Mouse (Mus musculus): ENCODE measurements at regions not wholly inside any gene's neighbourhood (a gene's known extent, or its start where the extent isn't known, plus 50 kb on each side); places are given as distances from the start of the nearest gene placed in this dataset.

DNA sequence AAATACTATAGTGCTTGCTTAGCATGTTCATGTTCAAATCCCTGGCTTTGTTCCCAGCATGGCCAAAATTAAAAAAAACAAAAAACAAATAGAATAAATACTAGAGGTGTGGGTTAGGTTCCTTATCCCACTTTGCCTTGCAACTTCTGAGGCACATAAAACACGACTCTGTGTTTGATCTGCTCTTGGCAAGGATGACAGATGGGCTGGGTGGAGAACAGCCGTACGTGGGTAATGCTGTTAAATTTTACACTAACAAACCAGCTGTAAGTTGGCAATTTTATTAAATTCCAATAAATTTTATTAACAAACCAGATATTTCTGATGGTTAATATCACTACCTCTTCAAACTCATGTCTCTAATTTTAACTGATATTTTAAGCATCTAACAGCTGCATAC lies 168.9 kb downstream of the Gja1 start:
- H3K36me3 ChIP-seq (ENCODE audit: control insufficient read depth, insufficient read depth, low read length), result no peaks in the 10 kb centered on the region
- 44% methylated on average over 3 of the region's 3 CpGs for WGBS
- H3K27me3 ChIP-seq (ENCODE audit: control insufficient read depth, insufficient read depth, low read length), result no peaks in the 10 kb centered on the region

DNA sequence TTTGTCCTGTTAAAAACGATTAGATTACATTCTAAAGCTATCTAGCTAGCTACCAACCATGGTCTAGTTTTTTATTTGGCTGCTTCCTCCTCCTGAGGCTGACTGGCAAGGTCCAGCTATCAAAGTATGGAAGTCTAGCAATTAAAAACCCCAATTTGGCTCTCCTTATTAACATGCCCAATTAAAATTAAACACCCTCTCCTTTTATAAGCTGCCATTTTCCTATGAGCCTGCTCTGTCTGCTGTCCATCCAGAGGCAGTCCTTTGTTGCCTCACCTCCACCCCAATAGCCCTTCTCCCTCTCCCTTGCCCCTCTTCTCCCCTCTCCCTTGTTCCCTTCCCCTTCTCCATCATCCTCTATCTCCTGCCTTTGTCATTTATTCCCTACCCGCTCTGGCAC lies 169.7 kb downstream of the Gja1 start:
- no peaks in the 10 kb centered on the region for H3K9me3 ChIP-seq (ENCODE audit: control insufficient read depth, low read length)
- no peak overlapping the region for H3K9ac ChIP-seq (ENCODE audit: low read depth, low read length)
- H3K27me3 ChIP-seq (ENCODE audit: control insufficient read depth, insufficient read depth, low read length), result no peaks in the 10 kb centered on the region
- ATAC-seq (ENCODE audit: low FRiP score, low TSS enrichment), result no peak
- H3K27ac ChIP-seq (ENCODE audit: low read depth, low read length), result no peak overlapping the region
- H3K4me3 ChIP-seq (ENCODE audit: low read length), result no peak overlapping the region
- no peak overlapping the region for H3K4me2 ChIP-seq (replicated peaks; ENCODE audit: low read depth, low read length)
- H3K36me3 ChIP-seq (ENCODE audit: control insufficient read depth, insufficient read depth, low read length), result no peaks in the 10 kb centered on the region
- 68% methylated on average over 2 of the region's 2 CpGs for WGBS
- H3K4me1 ChIP-seq (ENCODE audit: control insufficient read depth, insufficient read depth, low read length), result no peaks in the 10 kb centered on the region

More for the DNA sequence above, 168.9 kb downstream of the Gja1 start:
- H3K4me2 ChIP-seq (replicated peaks; ENCODE audit: low read depth, low read length), result no peak overlapping the region
- no peak overlapping the region for H3K27ac ChIP-seq (ENCODE audit: low read depth, low read length)
- no peaks in the 10 kb centered on the region for H3K9me3 ChIP-seq (ENCODE audit: control insufficient read depth, low read length)
- H3K4me1 ChIP-seq (ENCODE audit: control insufficient read depth, insufficient read depth, low read length), result no peaks in the 10 kb centered on the region
- H3K4me3 ChIP-seq (ENCODE audit: low read length), result no peak overlapping the region
- no peak for ATAC-seq (ENCODE audit: low FRiP score, low TSS enrichment)
- H3K9ac ChIP-seq (ENCODE audit: low read depth, low read length), result no peak overlapping the region

DNA sequence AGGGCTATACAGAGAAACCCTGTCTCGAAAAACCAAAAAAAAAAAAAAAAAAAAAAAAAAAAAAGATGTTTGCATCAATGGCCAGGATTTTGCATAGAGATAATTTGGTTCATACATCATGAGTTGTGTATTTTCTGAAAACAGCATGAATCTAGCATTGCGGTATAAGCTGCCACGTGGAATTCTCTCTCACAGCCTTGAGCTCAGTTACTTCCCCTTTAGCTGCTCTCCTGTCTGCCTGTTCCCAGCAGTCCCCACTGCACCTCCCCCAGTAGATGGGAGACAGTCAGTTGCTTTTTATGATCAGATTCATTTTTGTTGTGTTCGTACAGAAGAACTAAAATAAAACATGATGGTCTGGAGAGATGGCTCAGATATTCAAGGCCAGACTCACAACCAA lies 170.7 kb downstream of the Gja1 start:
- H3K9me3 ChIP-seq (ENCODE audit: control insufficient read depth, low read length), result no peaks in the 10 kb centered on the region
- no peak overlapping the region for H3K27ac ChIP-seq (ENCODE audit: low read depth, low read length)
- no peaks in the 10 kb centered on the region for H3K36me3 ChIP-seq (ENCODE audit: control insufficient read depth, insufficient read depth, low read length)
- H3K9ac ChIP-seq (ENCODE audit: low read depth, low read length), result no peak overlapping the region
- 91% methylated on average over 3 of the region's 4 CpGs for WGBS
- no peak overlapping the region for H3K4me2 ChIP-seq (replicated peaks; ENCODE audit: low read depth, low read length)
- no peak overlapping the region for H3K4me3 ChIP-seq (ENCODE audit: low read length)
- no peak for ATAC-seq (ENCODE audit: low FRiP score, low TSS enrichment)
- H3K4me1 ChIP-seq (ENCODE audit: control insufficient read depth, insufficient read depth, low read length), result no peaks in the 10 kb centered on the region
- H3K27me3 ChIP-seq (ENCODE audit: control insufficient read depth, insufficient read depth, low read length), result no peaks in the 10 kb centered on the region

DNA sequence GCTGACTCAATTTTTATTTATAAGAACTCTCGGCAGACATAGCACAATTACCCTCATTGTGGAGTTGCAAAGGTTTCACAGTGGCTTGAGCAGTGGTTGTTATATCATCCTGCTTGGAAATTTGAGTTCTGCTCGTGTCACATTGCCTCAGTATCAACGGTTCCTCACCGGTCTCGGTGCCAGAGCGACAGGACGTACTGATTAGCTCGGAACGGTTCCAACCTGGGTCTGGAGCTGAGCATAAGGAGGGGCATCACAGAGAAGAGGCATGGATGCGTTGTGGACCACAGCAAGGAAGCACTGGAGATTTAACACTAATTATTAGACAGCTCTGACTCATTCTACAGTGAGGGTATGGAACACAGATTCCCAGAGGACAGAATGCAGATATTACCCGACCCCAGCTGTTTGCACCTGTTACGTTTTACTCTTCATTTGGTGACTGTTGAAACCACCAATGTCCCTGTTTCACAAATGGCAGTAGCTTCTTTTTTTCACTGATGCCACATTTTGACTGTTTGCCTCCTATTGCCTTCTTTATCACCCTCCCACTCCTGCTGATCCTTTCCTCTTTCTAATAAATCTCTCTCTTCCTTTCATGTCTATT lies 189.8 kb downstream of the Gja1 start:
- Histone ChIP-seq H3K4me3 (ENCODE audit: low read length) (no peak overlapping the region), H3K9me3 (ENCODE audit: control insufficient read depth, low read length) (no peaks in the 10 kb centered on the region), H3K9ac (ENCODE audit: low read depth, low read length) (no peak overlapping the region), H3K4me2 (replicated peaks; ENCODE audit: low read depth, low read length) (no peak overlapping the region), H3K27me3 (ENCODE audit: control insufficient read depth, insufficient read depth, low read length) (no peaks in the 10 kb centered on the region), H3K36me3 (ENCODE audit: control insufficient read depth, insufficient read depth, low read length) (no peaks in the 10 kb centered on the region), H3K27ac (ENCODE audit: low read depth, low read length) (no peak overlapping the region), H3K4me1 (ENCODE audit: control insufficient read depth, insufficient read depth, low read length) (no peaks in the 10 kb centered on the region)
- WGBS, result 93% methylated on average over 12 of the region's 12 CpGs
- no peak for ATAC-seq (ENCODE audit: low FRiP score, low TSS enrichment)

DNA sequence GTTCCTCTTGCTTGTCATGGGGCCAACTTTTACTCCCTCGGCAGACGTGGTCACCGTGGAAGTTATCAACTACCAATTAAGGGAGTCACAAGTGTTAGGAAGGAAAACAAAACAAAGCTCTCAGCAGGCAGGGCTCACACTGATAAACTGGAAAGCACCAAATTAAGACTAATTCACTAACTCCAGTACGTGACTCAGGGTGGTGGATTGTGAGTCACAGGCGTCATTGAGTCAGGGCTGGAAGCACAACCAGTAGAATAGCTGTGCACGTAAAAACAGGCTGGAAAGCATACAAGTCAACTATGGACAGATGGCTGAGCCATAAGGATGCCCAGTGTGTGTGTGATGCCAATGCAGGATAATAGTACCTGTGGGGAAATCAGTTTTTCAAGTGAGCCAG lies 204.9 kb downstream of the Gja1 start:
- no peak for ATAC-seq (ENCODE audit: low FRiP score, low TSS enrichment)
- H3K4me3 ChIP-seq (ENCODE audit: low read length), result no peak overlapping the region
- H3K9me3 ChIP-seq (ENCODE audit: control insufficient read depth, low read length), result no peaks in the 10 kb centered on the region
- no peak overlapping the region for H3K4me2 ChIP-seq (replicated peaks; ENCODE audit: low read depth, low read length)
- H3K36me3 ChIP-seq (ENCODE audit: control insufficient read depth, insufficient read depth, low read length), result no peaks in the 10 kb centered on the region
- WGBS, result 42% methylated on average over 6 of the region's 6 CpGs
- H3K27me3 ChIP-seq (ENCODE audit: control insufficient read depth, insufficient read depth, low read length), result no peaks in the 10 kb centered on the region
- no peaks in the 10 kb centered on the region for H3K4me1 ChIP-seq (ENCODE audit: control insufficient read depth, insufficient read depth, low read length)
- H3K9ac ChIP-seq (ENCODE audit: low read depth, low read length), result no peak overlapping the region
- no peak overlapping the region for H3K27ac ChIP-seq (ENCODE audit: low read depth, low read length)

DNA sequence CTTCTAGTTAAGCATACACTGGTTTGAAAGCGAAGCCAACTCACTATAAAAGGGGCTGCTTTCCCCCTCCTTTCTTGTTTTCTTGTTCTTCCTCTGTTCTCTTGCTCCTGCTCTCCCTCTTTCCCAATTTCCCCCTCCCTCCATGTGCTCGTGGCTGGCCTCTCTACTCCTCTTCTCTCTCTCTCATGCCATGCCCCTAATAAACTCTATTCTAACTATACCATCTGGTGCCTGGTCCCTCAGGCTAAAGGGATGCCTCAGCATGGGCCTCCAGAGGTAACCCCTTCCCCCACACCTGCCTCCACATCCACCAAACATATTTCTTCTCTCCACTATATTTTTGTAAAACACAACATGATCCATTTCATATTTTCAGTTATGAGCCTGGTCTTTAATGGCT lies 210.1 kb downstream of the Gja1 start:
- ATAC-seq (ENCODE audit: low FRiP score, low TSS enrichment), result no peak
- H3K27me3 ChIP-seq (ENCODE audit: control insufficient read depth, insufficient read depth, low read length), result no peaks in the 10 kb centered on the region
- no peak overlapping the region for H3K4me2 ChIP-seq (replicated peaks; ENCODE audit: low read depth, low read length)
- no peaks in the 10 kb centered on the region for H3K9me3 ChIP-seq (ENCODE audit: control insufficient read depth, low read length)
- H3K4me1 ChIP-seq (ENCODE audit: control insufficient read depth, insufficient read depth, low read length), result no peaks in the 10 kb centered on the region
- no peak overlapping the region for H3K27ac ChIP-seq (ENCODE audit: low read depth, low read length)
- no peak overlapping the region for H3K4me3 ChIP-seq (ENCODE audit: low read length)
- H3K9ac ChIP-seq (ENCODE audit: low read depth, low read length), result no peak overlapping the region
- H3K36me3 ChIP-seq (ENCODE audit: control insufficient read depth, insufficient read depth, low read length), result no peaks in the 10 kb centered on the region
- 61% methylated on average over 2 of the region's 2 CpGs for WGBS

DNA sequence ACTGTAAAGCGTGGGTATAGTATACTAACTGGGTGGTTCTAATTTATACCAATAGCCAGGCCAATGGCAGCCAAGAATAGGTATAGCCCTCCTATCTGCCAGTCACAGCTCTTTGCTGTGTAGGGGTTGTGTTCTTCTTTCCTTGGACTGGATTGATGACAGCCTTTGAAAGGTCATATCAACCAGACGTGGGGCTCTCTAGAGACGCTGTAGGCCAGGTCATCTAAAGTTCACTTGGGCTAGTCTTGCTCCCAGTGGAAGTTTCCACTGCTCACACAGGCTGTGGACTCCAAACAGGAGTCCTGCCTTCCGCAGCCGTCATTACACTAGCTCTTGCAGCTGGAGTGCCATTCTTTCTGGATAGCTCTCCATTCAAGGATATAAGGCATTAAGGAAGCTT lies 220.3 kb downstream of the Gja1 start:
- no peaks in the 10 kb centered on the region for H3K4me1 ChIP-seq (ENCODE audit: control insufficient read depth, insufficient read depth, low read length)

DNA sequence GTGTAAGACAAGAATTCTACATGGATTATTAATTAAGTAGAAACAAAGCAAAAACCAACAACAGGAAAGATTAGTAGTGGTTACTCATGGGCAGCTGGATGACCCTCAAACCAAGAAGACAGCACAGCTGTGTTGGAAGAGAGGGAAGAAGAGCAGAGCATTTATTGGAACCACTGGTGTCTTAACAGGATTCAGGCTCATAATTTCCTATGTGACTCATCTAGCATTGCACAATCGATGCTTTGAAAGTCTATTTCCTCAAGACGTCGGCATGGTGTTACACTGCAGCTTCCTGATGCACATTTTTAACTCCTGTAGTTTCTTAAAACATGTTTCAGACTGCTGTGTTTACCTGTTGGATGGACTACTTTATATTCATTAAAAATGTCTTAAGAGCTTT lies 221.1 kb downstream of the Gja1 start:
- no peak for ATAC-seq (ENCODE audit: low FRiP score, low TSS enrichment)
- H3K4me1 ChIP-seq (ENCODE audit: control insufficient read depth, insufficient read depth, low read length), result no peaks in the 10 kb centered on the region
- WGBS, result 69% methylated on average over 3 of the region's 3 CpGs

More for the DNA sequence above, 220.3 kb downstream of the Gja1 start:
- Histone ChIP-seq H3K9me3 (ENCODE audit: control insufficient read depth, low read length) (no peaks in the 10 kb centered on the region), H3K27me3 (ENCODE audit: control insufficient read depth, insufficient read depth, low read length) (no peaks in the 10 kb centered on the region), H3K36me3 (ENCODE audit: control insufficient read depth, insufficient read depth, low read length) (no peaks in the 10 kb centered on the region), H3K9ac (ENCODE audit: low read depth, low read length) (no peak overlapping the region), H3K4me3 (ENCODE audit: low read length) (no peak overlapping the region), H3K27ac (ENCODE audit: low read depth, low read length) (no peak overlapping the region), H3K4me2 (replicated peaks; ENCODE audit: low read depth, low read length) (no peak overlapping the region)
- 43% methylated on average over 5 of the region's 5 CpGs for WGBS
- ATAC-seq (ENCODE audit: low FRiP score, low TSS enrichment), result no peak

DNA sequence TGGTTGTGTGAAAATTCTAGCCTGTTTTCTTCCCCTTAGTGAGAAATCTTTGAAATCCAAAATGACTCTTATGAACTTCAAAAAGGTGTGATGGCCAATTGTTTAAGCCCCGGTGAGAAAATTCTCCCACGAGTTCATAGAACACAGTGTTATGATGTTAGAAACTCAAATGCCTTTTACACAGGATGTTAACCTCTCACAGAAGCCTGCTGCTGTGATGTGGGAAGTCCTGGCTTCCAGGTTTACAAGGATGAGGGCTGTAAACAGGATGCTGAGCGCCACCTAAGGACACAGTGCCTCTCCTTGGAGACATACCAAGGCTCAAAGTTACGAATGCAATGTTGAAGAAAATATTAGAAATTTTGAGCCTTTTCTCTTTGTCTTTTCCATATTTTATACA lies 222.8 kb downstream of the Gja1 start:
- Histone ChIP-seq H3K4me1 (ENCODE audit: control insufficient read depth, insufficient read depth, low read length) (no peaks in the 10 kb centered on the region), H3K9ac (ENCODE audit: low read depth, low read length) (no peak overlapping the region), H3K36me3 (ENCODE audit: control insufficient read depth, insufficient read depth, low read length) (no peaks in the 10 kb centered on the region), H3K4me3 (ENCODE audit: low read length) (no peak overlapping the region), H3K9me3 (ENCODE audit: control insufficient read depth, low read length) (no peaks in the 10 kb centered on the region), H3K4me2 (replicated peaks; ENCODE audit: low read depth, low read length) (no peak overlapping the region), H3K27ac (ENCODE audit: low read depth, low read length) (no peak overlapping the region), H3K27me3 (ENCODE audit: control insufficient read depth, insufficient read depth, low read length) (no peaks in the 10 kb centered on the region)
- WGBS, result 27% methylated on average over 4 of the region's 4 CpGs
- no peak for ATAC-seq (ENCODE audit: low FRiP score, low TSS enrichment)

More for the DNA sequence above, 221.1 kb downstream of the Gja1 start:
- H3K4me3 ChIP-seq (ENCODE audit: low read length), result no peak overlapping the region
- no peak overlapping the region for H3K4me2 ChIP-seq (replicated peaks; ENCODE audit: low read depth, low read length)
- no peak overlapping the region for H3K27ac ChIP-seq (ENCODE audit: low read depth, low read length)
- no peaks in the 10 kb centered on the region for H3K27me3 ChIP-seq (ENCODE audit: control insufficient read depth, insufficient read depth, low read length)
- H3K36me3 ChIP-seq (ENCODE audit: control insufficient read depth, insufficient read depth, low read length), result no peaks in the 10 kb centered on the region
- H3K9ac ChIP-seq (ENCODE audit: low read depth, low read length), result no peak overlapping the region
- H3K9me3 ChIP-seq (ENCODE audit: control insufficient read depth, low read length), result no peaks in the 10 kb centered on the region

Measured in kidney, embryonic 14.5 days (tissue).